Mouse (Mus musculus) bone marrow macrophage, adult 2 months (primary cell): ENCODE results near the gene 2310033P09Rik. TPM values are rescaled to one million over a fixed set of nuclear protein-coding genes. Genes with fewer than 3 reads are reported as not detected.

Experiments used
- H3K27ac ChIP-seq: 2 replicates; pipeline ENCODE4 v1.5.1; 2012; ENCODE audit warnings: low read depth, low read length; ENCODE audit not compliant: insufficient read depth
- H3K4me1 ChIP-seq: 2 replicates; pipeline ENCODE4 v1.6.1; 2012; ENCODE audit warnings: low read length; ENCODE audit not compliant: control insufficient read depth, insufficient read depth
- H3K4me3 ChIP-seq: 2 replicates; pipeline ENCODE4 v1.5.1; 2012; ENCODE audit warnings: mild to moderate bottlenecking, low read length, moderate library complexity; ENCODE audit not compliant: insufficient read depth
- CTCF ChIP-seq: IDR thresholded peaks from 2 replicates; pipeline ENCODE4 v1.5.1; 2012; ENCODE audit warnings: low read depth, mild to moderate bottlenecking, low read length, moderate library complexity
- POLR2A ChIP-seq: IDR thresholded peaks from 2 replicates; pipeline ENCODE4 v1.6.1; 2012; ENCODE audit warnings: mild to moderate bottlenecking, low read depth, low read length, borderline replicate concordance
- polyA plus RNA-seq: library from polyadenylated mRNA; stranded (reverse); fragments of >200 nt; gene quantifications from 2 replicates; pipeline ENCODE4 v1.2.4, GENCODE M21; 2012; ENCODE audit not compliant: missing spikeins, insufficient read depth, insufficient read length

Gene 2310033P09Rik
- polyA plus RNA-seq, result 18.9 and 20.8 TPM in 2 replicates

DNA sequence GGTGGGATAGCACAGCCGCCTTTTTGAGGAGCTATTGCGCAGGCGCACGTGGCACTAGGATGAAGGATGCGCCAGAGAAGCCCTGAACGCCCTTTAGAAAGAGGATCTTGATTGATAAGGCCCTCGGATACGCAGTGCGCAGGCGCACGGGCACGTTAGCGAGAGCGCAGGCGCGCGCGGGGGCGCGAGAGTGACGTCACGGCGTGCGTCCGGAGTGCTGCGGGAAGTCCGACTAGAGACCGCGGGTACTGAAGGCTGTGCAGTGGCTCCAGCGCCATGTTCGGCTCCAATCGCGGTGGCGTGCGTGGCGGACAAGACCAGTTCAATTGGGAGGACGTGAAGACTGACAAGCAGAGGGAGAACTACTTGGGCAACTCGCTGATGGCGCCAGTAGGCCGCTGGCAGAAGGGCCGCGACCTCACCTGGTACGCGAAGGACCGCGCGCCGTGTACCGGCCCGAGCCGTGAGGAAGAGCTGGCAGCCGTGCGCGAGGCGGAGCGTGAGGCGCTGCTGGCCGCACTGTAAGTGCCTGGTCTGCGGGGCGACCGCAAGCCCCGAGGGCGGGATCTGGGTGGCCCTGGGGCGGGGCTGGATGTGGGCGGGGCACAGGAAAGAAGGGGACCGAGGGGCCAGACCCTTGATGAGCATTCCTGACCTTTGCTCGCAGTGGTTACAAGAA is at the start of gene 2310033P09Rik:
Gene 2310033P09Rik, plus strand, starts transcription at position 169 of the 679 bp plus-strand sequence.
- Histone ChIP-seq H3K27ac (peak within 1 kb of the TSS; percentile 84), H3K4me3 (peak within 1 kb of the TSS; percentile 96), H3K4me1 (peaks cover 12% of the 10 kb centered on the region)
- no peak for TF ChIP-seq CTCF

- H3K4me1 ChIP-seq, result peaks cover 9% of the 10 kb centered on the region
- no peak overlapping the region for H3K4me3 ChIP-seq
- TF ChIP-seq POLR2A, result no peak
- TF ChIP-seq CTCF, result no peak
- H3K27ac ChIP-seq, result no peak overlapping the region
Observed at GRCm38 (mm10) chr11:59159099-59159498, 49.0 kb upstream of the 2310033P09Rik start.

DNA sequence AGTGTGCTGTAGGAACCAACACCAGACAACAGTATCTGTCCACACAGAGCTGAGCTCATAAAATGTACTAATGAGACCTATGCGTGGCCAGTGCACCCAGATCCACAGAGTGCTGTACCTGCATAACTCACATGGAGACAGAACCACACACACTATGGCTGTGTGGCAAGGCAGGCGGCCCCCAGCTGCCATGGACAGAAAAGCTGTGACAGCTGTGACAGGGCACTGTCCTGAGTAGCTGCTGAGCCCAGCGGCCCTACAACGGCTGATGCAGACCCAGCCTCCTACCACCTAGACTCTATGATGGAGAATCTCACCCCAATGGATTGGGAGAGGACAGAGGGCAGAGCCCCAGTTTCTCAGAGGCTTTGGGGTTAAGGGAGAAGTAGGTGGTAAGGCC is 48.6 kb upstream of the 2310033P09Rik start:
- no peak overlapping the region for H3K27ac ChIP-seq
- peaks cover 14% of the 10 kb centered on the region for H3K4me1 ChIP-seq
- no peak overlapping the region for H3K4me3 ChIP-seq
- TF ChIP-seq POLR2A (no peak), CTCF (no peak)

- no peak overlapping the region for H3K4me3 ChIP-seq
- H3K4me1 ChIP-seq, result peaks cover 26% of the 10 kb centered on the region
- no peak overlapping the region for H3K27ac ChIP-seq
- TF ChIP-seq CTCF, result no peak
- TF ChIP-seq POLR2A, result no peak
Observed at GRCm38 (mm10) chr11:59161398-59161797, 46.7 kb upstream of the 2310033P09Rik start.

DNA sequence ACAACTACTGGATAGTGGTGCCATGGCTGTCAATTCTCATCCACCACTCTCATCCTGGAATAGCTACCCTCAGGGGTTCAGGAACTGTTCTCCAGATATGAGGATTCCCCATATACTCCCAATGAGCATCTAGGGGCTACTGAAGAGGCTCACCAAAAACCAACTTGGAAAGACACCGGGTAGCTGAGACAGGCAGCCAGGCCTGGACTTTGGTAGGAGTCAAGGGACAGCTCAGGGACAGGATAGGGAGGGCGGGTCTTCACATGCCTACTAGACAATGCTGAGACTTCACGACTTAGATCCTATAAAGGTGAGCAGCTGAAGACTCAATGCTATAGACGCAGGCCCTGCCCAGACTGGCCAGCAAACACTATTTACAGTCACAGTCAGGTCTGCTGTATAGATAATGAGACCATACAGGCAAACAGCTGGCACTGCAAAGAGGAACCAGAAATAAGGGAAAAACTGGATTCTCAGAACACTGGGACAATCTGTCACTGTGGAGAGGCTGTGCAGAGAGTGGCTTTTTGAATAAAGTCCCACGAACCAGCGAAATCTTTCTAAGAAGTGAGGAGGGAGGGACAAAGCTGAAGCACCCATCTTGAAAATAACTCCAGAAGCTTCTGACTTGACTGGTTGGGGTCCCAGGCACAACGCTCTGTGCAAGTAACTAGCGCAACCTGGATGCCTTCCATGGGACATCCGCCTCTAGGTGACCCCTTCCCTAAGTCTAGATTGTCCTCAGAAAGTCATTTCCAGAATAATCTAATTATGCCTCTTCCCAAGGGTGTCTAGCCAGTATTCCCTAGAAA is 45.5 kb upstream of the 2310033P09Rik start:
- peak overlapping the region; percentile 59 for H3K4me3 ChIP-seq

GRCm38 (mm10) chr11:59163255-59164236 is 44.6 kb upstream of the 2310033P09Rik start, which contains the start of gene Iba57:
Iba57 (minus strand) TSS chr11:59163739.
- no peak for TF ChIP-seq POLR2A
- TF ChIP-seq CTCF, result no peak
- Histone ChIP-seq H3K4me3 (peak within 1 kb of the TSS; percentile 86), H3K27ac (peak within 1 kb of the TSS; percentile 98), H3K4me1 (peaks cover 28% of the 10 kb centered on the region)

More for the DNA sequence above, 45.5 kb upstream of the 2310033P09Rik start:
- Histone ChIP-seq H3K4me1 (peaks cover 28% of the 10 kb centered on the region), H3K27ac (peak overlapping the region; percentile 9; the same call in 1 of the 2 replicates)
- no peak for TF ChIP-seq POLR2A
- TF ChIP-seq CTCF, result no peak

GRCm38 (mm10) chr11:59164384-59164783 is 43.7 kb upstream of the 2310033P09Rik start:
- Histone ChIP-seq H3K4me3 (peak overlapping the region; percentile 86; the same call in 1 of the 2 replicates), H3K4me1 (peaks cover 28% of the 10 kb centered on the region), H3K27ac (peak overlapping the region; percentile 98)
- TF ChIP-seq POLR2A, result no peak
- TF ChIP-seq CTCF, result no peak

DNA sequence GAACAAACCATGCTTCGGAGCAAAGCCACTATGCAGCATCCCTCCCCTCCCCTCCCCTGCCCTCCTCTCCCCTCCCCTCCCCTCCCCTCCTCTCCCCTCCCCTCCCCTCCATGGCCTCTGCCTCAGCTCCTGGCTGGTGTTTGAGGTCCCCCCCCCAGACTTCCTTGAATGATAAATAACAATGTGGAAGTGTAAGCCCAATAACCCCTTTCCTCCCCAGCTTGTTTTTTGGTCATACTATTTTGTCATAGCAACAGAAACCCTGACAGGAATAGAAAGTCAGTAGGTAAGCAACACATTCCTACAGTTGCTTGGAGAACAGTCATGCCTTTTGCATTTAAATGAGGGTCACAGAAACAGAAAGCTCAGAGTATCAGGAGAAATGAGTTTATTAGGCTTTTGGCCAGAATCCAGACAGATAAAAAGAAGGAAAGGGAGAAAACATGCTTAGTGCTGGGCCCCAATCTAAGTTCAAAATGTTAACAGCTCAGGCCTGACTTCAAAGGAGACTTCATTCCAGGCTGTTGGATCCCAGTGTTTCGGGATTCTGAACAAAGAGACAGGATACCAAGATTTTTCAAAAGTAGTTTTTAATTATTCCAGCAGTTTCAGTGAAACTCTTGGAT is 42.4 kb upstream of the 2310033P09Rik start:
- Histone ChIP-seq H3K27ac (peak overlapping the region; percentile 11; the same call in 1 of the 2 replicates), H3K4me3 (no peak overlapping the region), H3K4me1 (peaks cover 31% of the 10 kb centered on the region)
- TF ChIP-seq POLR2A (no peak), CTCF (no peak)

GRCm38 (mm10) chr11:59169807-59170206 is 38.3 kb upstream of the 2310033P09Rik start:
- TF ChIP-seq POLR2A (no peak), CTCF (no peak)
- Histone ChIP-seq H3K4me3 (no peak overlapping the region), H3K4me1 (peaks cover 15% of the 10 kb centered on the region), H3K27ac (no peak overlapping the region)
